Mouse (Mus musculus) hindbrain, embryonic 14.5 days (tissue): ENCODE results near the gene Stam2. TPM values are rescaled to one million over a fixed set of nuclear protein-coding genes. Genes with fewer than 3 reads are reported as not detected.
A peak's percentile ranks its signal among the peaks of the same experiment; 100 is the strongest.

Source experiments
- ATAC-seq: fragments of 200-750 bp; cut with Nextera tagmentation; 2 replicates; pipeline ENCODE4 v1.8.0; 2017; ENCODE audit warnings: moderate number of reproducible peaks, mild to moderate bottlenecking, moderate TSS enrichment, moderate library complexity; ENCODE audit not compliant: low FRiP score
- DNase-seq: peaks from one replicate; pipeline ENCODE4 v3.0.0-alpha.2; 2015; ENCODE audit warnings: low spot score
- H3K27ac ChIP-seq: fragments of 300-500 bp; sonication (generic); 2 replicates; pipeline ENCODE4 v1.5.1; 2014; ENCODE audit warnings: mild to moderate bottlenecking, moderate library complexity
- H3K27me3 ChIP-seq: fragments of 300-500 bp; sonication (generic); 2 replicates; pipeline ENCODE4 v1.6.1; 2014; ENCODE audit warnings: mild to moderate bottlenecking, low read length, mixed read lengths; ENCODE audit not compliant: control insufficient read depth, insufficient read depth
- H3K36me3 ChIP-seq: fragments of 300-500 bp; sonication (generic); replicated peaks from 2 replicates; pipeline ENCODE4 v1.6.1; 2014; ENCODE audit not compliant: control insufficient read depth, insufficient read depth
- H3K4me1 ChIP-seq: fragments of 300-500 bp; sonication (generic); replicated peaks from 2 replicates; pipeline ENCODE4 v1.6.1; 2014; ENCODE audit warnings: antibody characterized with exemption, low read length, mixed read lengths; ENCODE audit not compliant: control insufficient read depth, insufficient read depth
- H3K4me2 ChIP-seq: fragments of 300-500 bp; sonication (generic); replicated peaks from 2 replicates; pipeline ENCODE4 v1.6.1; 2014; ENCODE audit warnings: mild to moderate bottlenecking, moderate library complexity
- H3K4me3 ChIP-seq: fragments of 300-500 bp; sonication (generic); replicated peaks from 2 replicates; pipeline ENCODE4 v1.5.1; 2014; ENCODE audit warnings: mild to moderate bottlenecking, low read length
- H3K9ac ChIP-seq: fragments of 300-500 bp; sonication (generic); 2 replicates; pipeline ENCODE4 v1.6.1; 2014
- H3K9me3 ChIP-seq: fragments of 300-500 bp; sonication (generic); 2 replicates; pipeline ENCODE4 v1.6.1; 2016; ENCODE audit warnings: low read length; ENCODE audit not compliant: control insufficient read depth
- WGBS: fragments of 180-500 bp; shearing (Covaris S2); extraction: QIAGEN DNeasy Blood & Tissue Kit; methylation state at CpG from one replicate; pipeline ENCODE4 v1.1.7; 2014; 5-methylcytosine and 5-hydroxymethylcytosine counted together
- polyA plus RNA-seq: library from polyadenylated mRNA; unstranded; fragments of >200 nt; fragmentation: Nextera tagmentation; extraction: Ambion mirVana; gene quantifications from 2 replicates; pipeline ENCODE4 v1.2.1, GENCODE M21; 2014

The Stam2 gene
- polyA plus RNA-seq, 1 experiment from 2014 or later: 46.9 TPM

GRCm38 (mm10) chr2:52674886-52675277, 67.2 kb downstream of the Stam2 start:
- H3K27ac ChIP-seq: no peak overlapping the region
- DNase-seq: peak; percentile 35
- H3K27me3 ChIP-seq: peaks cover 26% of the 10 kb centered on the region
- no peaks in the 10 kb centered on the region for H3K36me3 ChIP-seq
- H3K4me3 ChIP-seq: peak overlapping the region; percentile 81
- peaks cover 10% of the 10 kb centered on the region; the same call in 1 of the 2 replicates for H3K4me1 ChIP-seq
- peak overlapping the region; percentile 94 for H3K4me2 ChIP-seq
- H3K9ac ChIP-seq: no peak overlapping the region
- no peaks in the 10 kb centered on the region for H3K9me3 ChIP-seq
- no peak for ATAC-seq
- WGBS: under 1% methylated on average over 19 of the region's 19 CpGs

- Histone ChIP-seq H3K36me3 (no peaks in the 10 kb centered on the region), H3K9ac (no peak overlapping the region), H3K9me3 (no peaks in the 10 kb centered on the region), H3K4me1 (peaks cover 10% of the 10 kb centered on the region; the same call in 1 of the 2 replicates), H3K27ac (no peak overlapping the region), H3K4me3 (no peak overlapping the region), H3K4me2 (no peak overlapping the region), H3K27me3 (peaks cover 26% of the 10 kb centered on the region)
- DNase-seq: no peak
- WGBS: 74% methylated on average over 1 of the region's 1 CpGs
- no peak for ATAC-seq
Measured at GRCm38 (mm10) chr2:52673172-52673571, 68.9 kb downstream of the Stam2 start.

GRCm38 (mm10) chr2:52670733-52671132, 71.3 kb downstream of the Stam2 start:
- H3K9ac ChIP-seq: no peak overlapping the region
- no peak overlapping the region for H3K27ac ChIP-seq
- H3K36me3 ChIP-seq: no peaks in the 10 kb centered on the region
- peaks cover 25% of the 10 kb centered on the region for H3K27me3 ChIP-seq
- no peaks in the 10 kb centered on the region for H3K9me3 ChIP-seq
- H3K4me2 ChIP-seq: no peak overlapping the region
- WGBS: 91% methylated on average over 5 of the region's 5 CpGs
- H3K4me1 ChIP-seq: peaks cover 10% of the 10 kb centered on the region; the same call in 1 of the 2 replicates
- H3K4me3 ChIP-seq: no peak overlapping the region
- ATAC-seq (no peak), DNase-seq (no peak)

GRCm38 (mm10) chr2:52668480-52668879, 73.6 kb downstream of the Stam2 start:
- no peaks in the 10 kb centered on the region for H3K36me3 ChIP-seq
- no peak overlapping the region for H3K4me3 ChIP-seq
- H3K27me3 ChIP-seq: peaks cover 5% of the 10 kb centered on the region; the same call in 1 of the 2 replicates
- DNase-seq (no peak), ATAC-seq (no peak)
- no peak overlapping the region for H3K9ac ChIP-seq
- H3K4me1 ChIP-seq: no peaks in the 10 kb centered on the region
- H3K9me3 ChIP-seq: no peaks in the 10 kb centered on the region
- H3K4me2 ChIP-seq: no peak overlapping the region
- 91% methylated on average over 6 of the region's 6 CpGs for WGBS
- H3K27ac ChIP-seq: no peak overlapping the region

- no peak for DNase-seq
- Histone ChIP-seq H3K9me3 (no peaks in the 10 kb centered on the region), H3K27me3 (no peaks in the 10 kb centered on the region)
Measured at GRCm38 (mm10) chr2:52656722-52657121, 85.4 kb downstream of the Stam2 start.

GRCm38 (mm10) chr2:52654541-52654940, 87.5 kb downstream of the Stam2 start:
- H3K4me3 ChIP-seq: no peak overlapping the region
- no peak overlapping the region for H3K27ac ChIP-seq
- DNase-seq (no peak), ATAC-seq (no peak)
- H3K27me3 ChIP-seq: no peaks in the 10 kb centered on the region
- WGBS: 83% methylated on average over 4 of the region's 4 CpGs
- no peaks in the 10 kb centered on the region for H3K4me1 ChIP-seq
- no peak overlapping the region for H3K4me2 ChIP-seq
- no peaks in the 10 kb centered on the region for H3K36me3 ChIP-seq
- H3K9ac ChIP-seq: no peak overlapping the region
- H3K9me3 ChIP-seq: no peaks in the 10 kb centered on the region

More at GRCm38 (mm10) chr2:52656722-52657121, 85.4 kb downstream of the Stam2 start:
- H3K9ac ChIP-seq: no peak overlapping the region
- 88% methylated on average over 5 of the region's 5 CpGs for WGBS
- H3K27ac ChIP-seq: no peak overlapping the region
- H3K4me1 ChIP-seq: no peaks in the 10 kb centered on the region
- no peak overlapping the region for H3K4me3 ChIP-seq
- H3K4me2 ChIP-seq: no peak overlapping the region
- no peak for ATAC-seq
- H3K36me3 ChIP-seq: no peaks in the 10 kb centered on the region

GRCm38 (mm10) chr2:52651547-52651946, 90.5 kb downstream of the Stam2 start:
- ATAC-seq (no peak), DNase-seq (no peak)
- Histone ChIP-seq H3K9me3 (no peaks in the 10 kb centered on the region), H3K4me3 (no peak overlapping the region), H3K36me3 (no peaks in the 10 kb centered on the region), H3K9ac (no peak overlapping the region), H3K4me1 (no peaks in the 10 kb centered on the region), H3K27me3 (no peaks in the 10 kb centered on the region), H3K4me2 (no peak overlapping the region), H3K27ac (no peak overlapping the region)
- WGBS: 81% methylated on average over 6 of the region's 6 CpGs

- H3K27me3 ChIP-seq: no peaks in the 10 kb centered on the region
- ATAC-seq (no peak), DNase-seq (no peak)
- no peaks in the 10 kb centered on the region for H3K36me3 ChIP-seq
- H3K27ac ChIP-seq: no peak overlapping the region
- no peak overlapping the region for H3K4me2 ChIP-seq
- H3K4me1 ChIP-seq: no peaks in the 10 kb centered on the region
- no peaks in the 10 kb centered on the region for H3K9me3 ChIP-seq
- no peak overlapping the region for H3K9ac ChIP-seq
- 68% methylated on average over 8 of the region's 8 CpGs for WGBS
- no peak overlapping the region for H3K4me3 ChIP-seq
Measured at GRCm38 (mm10) chr2:52647255-52647998, 94.7 kb downstream of the Stam2 start.

GRCm38 (mm10) chr2:52643657-52644056, 98.4 kb downstream of the Stam2 start:
- H3K4me3 ChIP-seq: no peak overlapping the region
- H3K27me3 ChIP-seq: no peaks in the 10 kb centered on the region
- no peak overlapping the region for H3K27ac ChIP-seq
- no peak overlapping the region for H3K4me2 ChIP-seq
- no peak for DNase-seq
- H3K36me3 ChIP-seq: no peaks in the 10 kb centered on the region
- H3K4me1 ChIP-seq: no peaks in the 10 kb centered on the region
- WGBS: 88% methylated on average over 6 of the region's 6 CpGs
- no peak overlapping the region for H3K9ac ChIP-seq
- ATAC-seq: no peak
- no peaks in the 10 kb centered on the region for H3K9me3 ChIP-seq
